8 mouse cellular contexts compared by ENCODE assay signal in genomic region chr2:127444055-127444789, GRCm38 (mm10). TPM values are rescaled to one million over a fixed set of nuclear protein-coding genes. Genes with fewer than 3 reads are reported as not detected.
DNase-seq lines count a peak whose midpoint lies in the region; ATAC-seq and TF ChIP-seq lines count a peak whose summit lies in the region.

Gene Fahd2a, minus strand, starts transcription at chr2:127444565.

- intact Hi-C loops in gastrocnemius, adult 2 months (cut with DNase I), result no loop called here
- intact Hi-C loops in left cerebral cortex, adult 2 months (cut with DNase I), result no loop called here

- H3K4me3 ChIP-seq in gastrocnemius, adult 2 months, result peak within 1 kb of the TSS; percentile 78
- H3K4me3 ChIP-seq in hindbrain, postnatal 0 days (ENCODE audit: low read length), result peak within 1 kb of the TSS; percentile 47
- H3K4me3 ChIP-seq in left cerebral cortex, adult 2 months, result peak within 1 kb of the TSS; percentile 60

- peak within 1 kb of the TSS; percentile 59 for H3K4me2 ChIP-seq in hindbrain, postnatal 0 days (ENCODE audit: low read depth, low read length)

- no peaks in the 10 kb centered on the region for H3K9me3 ChIP-seq in hindbrain, postnatal 0 days (ENCODE audit: low read length)

- H3K36me3 ChIP-seq in hindbrain, postnatal 0 days (ENCODE audit: insufficient read depth, low read length), result peaks cover 5% of the 10 kb centered on the region; the same call in 1 of the 2 replicates

- 3% methylated on average over 37 of the region's 37 CpGs for WGBS in hindbrain, postnatal 0 days

- peak within 1 kb of the TSS; percentile 85 for H3K27ac ChIP-seq in gastrocnemius, adult 2 months
- peak within 1 kb of the TSS; percentile 1; the same call in 1 of the 2 replicates for H3K27ac ChIP-seq in hindbrain, postnatal 0 days
- peak within 1 kb of the TSS; percentile 75 for H3K27ac ChIP-seq in left cerebral cortex, adult 2 months

- H3K27me3 ChIP-seq in hindbrain, postnatal 0 days (ENCODE audit: insufficient read depth, low read length), result no peaks in the 10 kb centered on the region

- no peak for TF ChIP-seq CTCF in gastrocnemius, adult 2 months (IDR thresholded peaks at IDR 0.05)
- no peak; the same call in none of the 2 replicates for TF ChIP-seq CTCF in hindbrain, postnatal 0 days (IDR thresholded peaks at IDR 0.05; ENCODE audit: low read depth)
- TF ChIP-seq CTCF in left cerebral cortex, adult 2 months (IDR thresholded peaks at IDR 0.05), result no peak; the same call in none of the 2 replicates

- H3K4me1 ChIP-seq in hindbrain, postnatal 0 days (ENCODE audit: insufficient read depth, low read length), result peaks cover 4% of the 10 kb centered on the region; the same call in 1 of the 2 replicates

- peak within 1 kb of the TSS; percentile 60 for H3K9ac ChIP-seq in hindbrain, postnatal 0 days (replicated peaks; ENCODE audit: low read length)

- DNase-seq in WW6 (ENCODE audit: low read depth, low spot score), result peak; percentile 80
- peak; percentile 90 for DNase-seq in gastrocnemius, adult 2 months
- DNase-seq in hindbrain, postnatal 0 days (ENCODE audit: low spot score), result peak; percentile 95
- DNase-seq in left cerebral cortex, adult 2 months (ENCODE audit: extremely low spot score in 1 of 2, low spot score in 2 of 2), result peak; percentile 89 to 93
- peak; percentile 93 to 94 for DNase-seq in right cerebral cortex, adult 2 months (ENCODE audit: low spot score in 2 of 2)
- peak; percentile 88 for DNase-seq in urinary bladder, postnatal 14 days (ENCODE audit: low spot score)

- ATAC-seq in common myeloid progenitor, adult 5-6 weeks (replicated peaks; ENCODE audit: low read depth, poor library complexity, severe bottlenecking), result peak; percentile 97
- peak; percentile 94 for ATAC-seq in hindbrain, postnatal 0 days
- ATAC-seq in megakaryocyte, adult 5-6 weeks (ENCODE audit: poor library complexity, severe bottlenecking), result peak; percentile 94

RNA-seq across cellular contexts. Expression of gene Fahd2a, which starts in this region (rescaled TPM):
- total RNA-seq in common myeloid progenitor, adult 5-6 weeks (2017), result 5.6 and 12.8 TPM in 2 replicates
- 10 to 100 TPM; 18.8 to 26.9 TPM for total RNA-seq in gastrocnemius, adult 2 months (2021)
- total RNA-seq in hindbrain, postnatal 0 days (2014; rRNA removed), result 29.4 and 44.4 TPM in 2 replicates
- polyA plus RNA-seq in hindbrain, postnatal 0 days (2015; fragmentation: Nextera tagmentation; extraction: Ambion mirVana), result 33.6 and 34.0 TPM in 2 replicates
- 10 to 100 TPM; 15.9 to 20.5 TPM for total RNA-seq in left cerebral cortex, adult 2 months (2021)
- 9.9 and 16.8 TPM in 2 replicates for total RNA-seq in megakaryocyte, adult 5-6 weeks (2015)
- total RNA-seq in megakaryocyte, adult 5-6 weeks (2017), result 6.4 and 9.7 TPM in 2 replicates

Comparison
In these comparisons a context has a peak if more than half of its experiments do, and no peak if none do; other contexts are left out.
1. Peak in every context shown above with its lines: DNase-seq, ATAC-seq, H3K4me3 ChIP-seq and H3K27ac ChIP-seq.
2. H3K27ac ChIP-seq: peak in every context shown above with its lines; median percentile 85 in gastrocnemius, adult 2 months; 75 in left cerebral cortex, adult 2 months; 1 in hindbrain, postnatal 0 days.